Mouse (Mus musculus): ENCODE measurements around the gene Elmo1. TPM values are rescaled to one million over a fixed set of nuclear protein-coding genes. Genes with fewer than 3 reads are reported as not detected.

Gene Elmo1
- polyA plus RNA-seq, 1 experiment = not detected

GRCm38 (mm10) chr13:20354604-20354999 lies 264.2 kb downstream of the Elmo1 start:
- 16% methylated on average over 5 of the region's 5 CpGs for WGBS
- TF ChIP-seq CTCF (IDR thresholded peaks at IDR 0.05; ENCODE audit: insufficient read depth, low read depth, low read length) (no peak), POLR2A (IDR thresholded peaks at IDR 0.05; ENCODE audit: insufficient read depth, low read depth, low read length) (no peak)
- H3K4me3 ChIP-seq (ENCODE audit: insufficient read depth, low read depth, low read length) = no peak overlapping the region
- peak overlapping the region; percentile 68 for H3K27ac ChIP-seq (ENCODE audit: insufficient read depth, low read depth, low read length)
- H3K4me1 ChIP-seq (ENCODE audit: control insufficient read depth, insufficient read depth, low read length) = peaks cover 16% of the 10 kb centered on the region

DNA sequence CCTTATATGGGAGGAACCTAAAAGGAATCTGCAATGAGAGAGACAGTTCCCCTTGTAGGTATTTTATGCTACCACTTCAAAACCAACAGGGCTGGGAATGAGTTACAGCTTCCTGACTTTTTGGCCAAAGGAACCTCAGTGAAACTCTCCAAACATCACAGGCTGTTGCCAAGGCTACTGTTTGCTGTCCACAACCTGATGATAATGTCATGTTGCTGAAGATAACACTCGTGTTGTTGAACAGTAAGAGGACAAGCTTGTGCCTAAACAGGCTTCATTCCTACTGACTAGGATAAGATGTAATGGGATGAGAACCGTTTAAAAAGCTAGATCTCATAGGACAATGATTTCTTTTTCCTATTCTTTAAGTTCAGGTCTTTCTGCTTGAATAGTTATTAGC lies 272.1 kb downstream of the Elmo1 start:
- TF ChIP-seq POLR2A (IDR thresholded peaks at IDR 0.05; ENCODE audit: insufficient read depth, low read depth, low read length) (no peak), CTCF (IDR thresholded peaks at IDR 0.05; ENCODE audit: insufficient read depth, low read depth, low read length) (no peak)
- Histone ChIP-seq H3K27ac (ENCODE audit: insufficient read depth, low read depth, low read length) (no peak overlapping the region), H3K4me3 (ENCODE audit: insufficient read depth, low read depth, low read length) (no peak overlapping the region), H3K4me1 (ENCODE audit: control insufficient read depth, insufficient read depth, low read length) (peaks cover 6% of the 10 kb centered on the region)
- 68% methylated on average over 2 of the region's 2 CpGs for WGBS

GRCm38 (mm10) chr13:20365828-20366593 lies 275.6 kb downstream of the Elmo1 start:
- H3K4me1 ChIP-seq (ENCODE audit: control insufficient read depth, insufficient read depth, low read length) = peaks cover 4% of the 10 kb centered on the region; the same call in 1 of the 2 replicates
- 78% methylated on average over 7 of the region's 7 CpGs for WGBS
- no peak for TF ChIP-seq CTCF (IDR thresholded peaks at IDR 0.05; ENCODE audit: insufficient read depth, low read depth, low read length)
- no peak for TF ChIP-seq POLR2A (IDR thresholded peaks at IDR 0.05; ENCODE audit: insufficient read depth, low read depth, low read length)
- no peak overlapping the region for H3K27ac ChIP-seq (ENCODE audit: insufficient read depth, low read depth, low read length)
- no peak overlapping the region for H3K4me3 ChIP-seq (ENCODE audit: insufficient read depth, low read depth, low read length)

DNA sequence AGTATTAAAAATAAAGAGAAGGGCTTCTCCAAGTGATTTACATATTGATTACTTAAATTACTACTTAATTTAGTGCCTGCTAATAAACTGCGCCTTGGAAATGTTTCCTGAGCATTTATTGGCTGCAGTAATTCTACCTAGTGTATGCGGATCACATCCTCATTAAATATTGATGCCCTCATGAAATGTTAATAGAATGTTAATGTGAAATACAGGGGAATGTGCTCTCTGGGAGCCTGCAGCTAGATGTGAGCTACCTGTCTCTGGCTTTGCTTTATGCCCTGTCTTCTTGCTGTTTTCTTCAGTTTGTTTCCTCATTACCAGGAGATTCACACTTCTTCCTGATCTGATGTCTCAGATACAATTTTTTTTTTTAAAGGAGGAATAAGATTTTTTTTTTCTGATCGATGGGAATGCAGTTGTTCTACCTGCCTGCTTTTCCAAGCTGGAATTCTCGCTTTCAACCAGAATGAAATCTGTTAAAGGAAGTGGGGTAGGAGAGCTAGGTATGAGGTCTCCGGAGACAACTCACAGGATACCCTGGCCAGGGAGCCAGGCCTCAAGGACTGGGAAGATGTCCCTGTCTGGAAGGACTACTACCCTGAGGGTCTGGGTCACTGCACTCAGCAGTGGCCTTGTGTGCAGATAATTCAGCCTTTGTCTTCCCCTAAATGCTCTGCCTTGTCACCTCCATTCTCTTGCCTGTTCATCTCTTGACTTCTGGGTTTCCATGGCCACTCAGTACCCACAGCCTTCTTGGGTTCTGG lies 279.8 kb downstream of the Elmo1 start:
- TF ChIP-seq POLR2A (IDR thresholded peaks at IDR 0.05; ENCODE audit: insufficient read depth, low read depth, low read length) (no peak), CTCF (IDR thresholded peaks at IDR 0.05; ENCODE audit: insufficient read depth, low read depth, low read length) (no peak)
- WGBS = 94% methylated on average over 5 of the region's 5 CpGs
- peaks cover 8% of the 10 kb centered on the region for H3K4me1 ChIP-seq (ENCODE audit: control insufficient read depth, insufficient read depth, low read length)
- no peak overlapping the region for H3K27ac ChIP-seq (ENCODE audit: insufficient read depth, low read depth, low read length)
- no peak overlapping the region for H3K4me3 ChIP-seq (ENCODE audit: insufficient read depth, low read depth, low read length)

DNA sequence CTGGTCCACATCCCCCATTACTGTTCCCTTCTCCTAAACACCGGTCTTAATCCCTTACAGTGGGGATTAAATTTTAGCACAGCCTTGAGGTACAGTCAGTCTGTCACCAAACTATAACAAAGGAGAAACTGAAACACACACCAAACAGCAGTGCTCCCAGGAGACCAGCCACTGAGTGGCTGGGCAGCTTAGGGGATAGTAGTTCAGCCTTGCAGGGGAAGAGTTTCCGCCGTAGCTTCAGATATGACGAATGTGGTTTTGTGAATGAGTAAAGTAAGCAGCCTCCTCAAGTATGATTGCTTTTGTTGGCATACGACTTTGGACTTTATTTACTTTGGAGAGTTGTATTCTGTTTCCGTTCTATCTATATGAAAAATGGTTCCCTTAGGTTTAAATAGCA lies 281.1 kb downstream of the Elmo1 start:
- Histone ChIP-seq H3K27ac (ENCODE audit: insufficient read depth, low read depth, low read length) (no peak overlapping the region), H3K4me1 (ENCODE audit: control insufficient read depth, insufficient read depth, low read length) (peaks cover 8% of the 10 kb centered on the region), H3K4me3 (ENCODE audit: insufficient read depth, low read depth, low read length) (no peak overlapping the region)
- TF ChIP-seq CTCF (IDR thresholded peaks at IDR 0.05; ENCODE audit: insufficient read depth, low read depth, low read length) = no peak
- no peak for TF ChIP-seq POLR2A (IDR thresholded peaks at IDR 0.05; ENCODE audit: insufficient read depth, low read depth, low read length)
- 90% methylated on average over 6 of the region's 6 CpGs for WGBS

DNA sequence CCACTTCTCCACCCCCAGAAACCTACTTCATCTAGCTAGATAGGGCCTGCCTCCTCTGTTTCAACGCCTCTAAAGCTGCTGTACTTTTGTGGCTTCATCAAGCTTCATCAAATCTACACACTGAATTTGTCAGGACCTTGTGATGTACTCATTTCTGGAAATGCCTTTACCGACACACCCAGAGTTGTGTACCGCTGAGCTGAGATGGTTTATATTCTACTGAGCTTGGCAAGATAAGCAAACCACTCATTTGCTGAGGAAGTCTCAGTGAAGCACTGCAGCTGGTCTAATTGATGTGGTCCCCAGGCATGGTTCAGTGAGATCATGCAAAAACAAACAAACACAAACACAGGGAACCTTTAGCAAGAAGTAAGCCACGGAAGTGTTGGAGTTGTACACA lies 281.9 kb downstream of the Elmo1 start:
- Histone ChIP-seq H3K4me1 (ENCODE audit: control insufficient read depth, insufficient read depth, low read length) (peaks cover 8% of the 10 kb centered on the region), H3K27ac (ENCODE audit: insufficient read depth, low read depth, low read length) (peak overlapping the region; percentile 43; the same call in 1 of the 2 replicates), H3K4me3 (ENCODE audit: insufficient read depth, low read depth, low read length) (no peak overlapping the region)
- TF ChIP-seq CTCF (IDR thresholded peaks at IDR 0.05; ENCODE audit: insufficient read depth, low read depth, low read length) (no peak), POLR2A (IDR thresholded peaks at IDR 0.05; ENCODE audit: insufficient read depth, low read depth, low read length) (no peak)
- 30% methylated on average over 4 of the region's 4 CpGs for WGBS

GRCm38 (mm10) chr13:20378869-20379268 lies 288.5 kb downstream of the Elmo1 start:
- Histone ChIP-seq H3K4me3 (ENCODE audit: insufficient read depth, low read depth, low read length) (no peak overlapping the region), H3K27ac (ENCODE audit: insufficient read depth, low read depth, low read length) (no peak overlapping the region), H3K4me1 (ENCODE audit: control insufficient read depth, insufficient read depth, low read length) (peaks cover 2% of the 10 kb centered on the region; the same call in 1 of the 2 replicates)
- WGBS = 80% methylated on average over 8 of the region's 8 CpGs
- TF ChIP-seq CTCF (IDR thresholded peaks at IDR 0.05; ENCODE audit: insufficient read depth, low read depth, low read length) (no peak), POLR2A (IDR thresholded peaks at IDR 0.05; ENCODE audit: insufficient read depth, low read depth, low read length) (no peak)

DNA sequence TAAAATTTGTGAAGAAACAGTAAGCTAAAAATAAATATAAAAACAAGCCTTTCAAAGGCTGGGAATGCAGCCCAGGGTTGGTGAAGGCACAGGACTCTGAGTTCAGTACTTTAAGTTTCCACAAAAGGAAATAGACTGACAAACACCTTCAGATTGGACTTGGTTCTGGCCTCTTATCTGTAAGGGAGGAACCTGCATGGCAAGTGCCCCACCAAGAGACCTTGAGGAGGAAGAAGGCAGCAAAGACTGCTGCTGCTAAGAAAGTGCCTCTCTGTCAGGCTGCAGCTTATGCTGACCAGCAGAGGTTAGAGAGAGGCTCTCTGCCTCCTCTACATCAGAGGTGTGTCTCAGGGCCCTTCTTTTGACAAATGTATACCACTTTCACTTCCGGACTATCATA lies 293.5 kb downstream of the Elmo1 start:
- Histone ChIP-seq H3K4me3 (ENCODE audit: insufficient read depth, low read depth, low read length) (no peak overlapping the region), H3K4me1 (ENCODE audit: control insufficient read depth, insufficient read depth, low read length) (peaks cover 8% of the 10 kb centered on the region; the same call in 1 of the 2 replicates), H3K27ac (ENCODE audit: insufficient read depth, low read depth, low read length) (no peak overlapping the region)
- TF ChIP-seq POLR2A (IDR thresholded peaks at IDR 0.05; ENCODE audit: insufficient read depth, low read depth, low read length) (no peak), CTCF (IDR thresholded peaks at IDR 0.05; ENCODE audit: insufficient read depth, low read depth, low read length) (no peak)
- WGBS = 100% methylated on average over 1 of the region's 1 CpGs

GRCm38 (mm10) chr13:20384846-20385245 lies 294.4 kb downstream of the Elmo1 start:
- Histone ChIP-seq H3K4me3 (ENCODE audit: insufficient read depth, low read depth, low read length) (no peak overlapping the region), H3K4me1 (ENCODE audit: control insufficient read depth, insufficient read depth, low read length) (peaks cover 8% of the 10 kb centered on the region; the same call in 1 of the 2 replicates), H3K27ac (ENCODE audit: insufficient read depth, low read depth, low read length) (no peak overlapping the region)
- 95% methylated on average over 2 of the region's 2 CpGs for WGBS
- TF ChIP-seq POLR2A (IDR thresholded peaks at IDR 0.05; ENCODE audit: insufficient read depth, low read depth, low read length) = no peak

All from olfactory bulb, adult 2 months (tissue).